Mouse (Mus musculus): ENCODE results near the gene Prss44. TPM values are rescaled to one million over a fixed set of nuclear protein-coding genes. Genes with fewer than 3 reads are reported as not detected.

Gene Prss44
- polyA plus RNA-seq, 1 experiment: not detected

DNA sequence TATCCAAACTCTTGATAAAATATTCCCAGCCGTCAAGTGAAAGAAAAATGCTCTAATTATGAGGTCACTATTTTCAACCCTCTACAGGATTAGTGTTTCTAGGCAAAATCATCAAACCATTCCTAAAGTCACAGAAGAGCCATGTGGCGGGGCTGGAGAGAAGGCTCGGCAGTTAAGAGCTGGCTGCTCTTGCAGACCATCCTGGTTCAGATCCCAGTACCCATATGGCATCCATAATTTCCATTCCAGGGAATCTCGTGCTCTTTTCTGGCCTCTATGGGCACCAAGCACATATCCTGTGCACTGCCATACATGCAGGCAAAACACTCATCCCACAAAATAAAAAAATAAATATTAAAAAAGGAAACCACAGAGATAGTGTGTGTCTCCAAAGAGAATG is 11.6 kb downstream of the Prss44 start:
- H3K36me3 ChIP-seq (ENCODE audit: control insufficient read depth, insufficient read depth): no peaks in the 10 kb centered on the region
- H3K4me3 ChIP-seq: no peak overlapping the region
- no peak for TF ChIP-seq TCF3 (IDR thresholded peaks at IDR 0.05; ENCODE audit: insufficient read length, low read depth)
- TF ChIP-seq E2F4 (IDR thresholded peaks at IDR 0.05; ENCODE audit: insufficient read depth): no peak
- TF ChIP-seq POLR2A (IDR thresholded peaks at IDR 0.05; ENCODE audit: insufficient read length, low read depth): no peak
- no peak for TF ChIP-seq SRF (IDR thresholded peaks at IDR 0.05; ENCODE audit: control insufficient read depth, insufficient read length, low read depth)
- TF ChIP-seq MAX (IDR thresholded peaks at IDR 0.05; ENCODE audit: low read depth): no peak
- TF ChIP-seq CEBPB (IDR thresholded peaks at IDR 0.05; ENCODE audit: insufficient read depth, poor library complexity, severe bottlenecking): no peak
- TF ChIP-seq POLR2AphosphoS2 (IDR thresholded peaks at IDR 0.05; ENCODE audit: insufficient read length, low read depth): no peak
- TF ChIP-seq USF1 (IDR thresholded peaks at IDR 0.05; ENCODE audit: low read depth): no peak
- TF ChIP-seq MYOG (IDR thresholded peaks at IDR 0.05; ENCODE audit: control insufficient read depth in 1 of 3, insufficient read depth in 1 of 3, insufficient read length in 2 of 3, low read depth in 2 of 3): no peak
- TF ChIP-seq REST (IDR thresholded peaks at IDR 0.05; ENCODE audit: insufficient read depth, insufficient read length): no peak
- TF ChIP-seq TCF12 (IDR thresholded peaks at IDR 0.05; ENCODE audit: insufficient read depth, poor library complexity, severe bottlenecking): no peak
- no peak overlapping the region for H3ac ChIP-seq (ENCODE audit: control insufficient read depth, insufficient read length)
- no peak overlapping the region for H3K4me2 ChIP-seq (ENCODE audit: low read depth)
- no peaks in the 10 kb centered on the region for H3K79me2 ChIP-seq (ENCODE audit: control insufficient read depth, insufficient read depth)
- H3K27me3 ChIP-seq (ENCODE audit: control insufficient read depth, insufficient read depth, insufficient read length): peaks cover 43% of the 10 kb centered on the region

GRCm38 (mm10) chr9:110825832-110826231 is 12.0 kb downstream of the Prss44 start:
- Histone ChIP-seq H3K27me3 (ENCODE audit: control insufficient read depth, insufficient read depth, insufficient read length) (peaks cover 43% of the 10 kb centered on the region), H3K36me3 (ENCODE audit: control insufficient read depth, insufficient read depth) (no peaks in the 10 kb centered on the region), H3K4me2 (ENCODE audit: low read depth) (no peak overlapping the region), H3K4me3 (no peak overlapping the region), H3K79me2 (ENCODE audit: control insufficient read depth, insufficient read depth) (no peaks in the 10 kb centered on the region), H3ac (ENCODE audit: control insufficient read depth, insufficient read length) (no peak overlapping the region)
- TF ChIP-seq POLR2AphosphoS2 (IDR thresholded peaks at IDR 0.05; ENCODE audit: insufficient read length, low read depth): no peak
- TF ChIP-seq MYOD1 (IDR thresholded peaks at IDR 0.05; ENCODE audit: control insufficient read depth in 1 of 3, insufficient read length in 2 of 3, low read depth in 2 of 3): no peak
- no peak for TF ChIP-seq USF1 (IDR thresholded peaks at IDR 0.05; ENCODE audit: low read depth)
- no peak for TF ChIP-seq POLR2A (IDR thresholded peaks at IDR 0.05; ENCODE audit: insufficient read length, low read depth)
- no peak for TF ChIP-seq CEBPB (IDR thresholded peaks at IDR 0.05; ENCODE audit: insufficient read depth, poor library complexity, severe bottlenecking)
- no peak for TF ChIP-seq REST (IDR thresholded peaks at IDR 0.05; ENCODE audit: insufficient read depth, insufficient read length)
- TF ChIP-seq SRF (IDR thresholded peaks at IDR 0.05; ENCODE audit: control insufficient read depth, insufficient read length, low read depth): no peak
- no peak for TF ChIP-seq TCF3 (IDR thresholded peaks at IDR 0.05; ENCODE audit: insufficient read length, low read depth)
- no peak for TF ChIP-seq MAX (IDR thresholded peaks at IDR 0.05; ENCODE audit: low read depth)
- no peak for TF ChIP-seq TCF12 (IDR thresholded peaks at IDR 0.05; ENCODE audit: insufficient read depth, poor library complexity, severe bottlenecking)
- TF ChIP-seq E2F4 (IDR thresholded peaks at IDR 0.05; ENCODE audit: insufficient read depth): no peak
- TF ChIP-seq MYOG (IDR thresholded peaks at IDR 0.05; ENCODE audit: control insufficient read depth in 1 of 3, insufficient read depth in 1 of 3, insufficient read length in 2 of 3, low read depth in 2 of 3): no peak

GRCm38 (mm10) chr9:110826390-110826789 is 12.6 kb downstream of the Prss44 start, which contains the start of gene Prss43:
Gene Prss43, plus strand, starts transcription at chr9:110826690.
- Histone ChIP-seq H3K4me3 (no peak within 1 kb of the TSS), H3ac (ENCODE audit: control insufficient read depth, insufficient read length) (no peak within 1 kb of the TSS), H3K79me2 (ENCODE audit: control insufficient read depth, insufficient read depth) (no peaks in the 10 kb centered on the region), H3K36me3 (ENCODE audit: control insufficient read depth, insufficient read depth) (no peaks in the 10 kb centered on the region), H3K27me3 (ENCODE audit: control insufficient read depth, insufficient read depth, insufficient read length) (peaks cover 39% of the 10 kb centered on the region), H3K4me2 (ENCODE audit: low read depth) (no peak within 1 kb of the TSS)
- TF ChIP-seq TCF3 (IDR thresholded peaks at IDR 0.05; ENCODE audit: insufficient read length, low read depth) (no peak), CEBPB (IDR thresholded peaks at IDR 0.05; ENCODE audit: insufficient read depth, poor library complexity, severe bottlenecking) (no peak), POLR2AphosphoS2 (IDR thresholded peaks at IDR 0.05; ENCODE audit: insufficient read length, low read depth) (no peak), TCF12 (IDR thresholded peaks at IDR 0.05; ENCODE audit: insufficient read depth, poor library complexity, severe bottlenecking) (no peak), POLR2A (IDR thresholded peaks at IDR 0.05; ENCODE audit: insufficient read length, low read depth) (no peak), MYOD1 (IDR thresholded peaks at IDR 0.05; ENCODE audit: control insufficient read depth in 1 of 3, insufficient read length in 2 of 3, low read depth in 2 of 3) (no peak), E2F4 (IDR thresholded peaks at IDR 0.05; ENCODE audit: insufficient read depth) (no peak), USF1 (IDR thresholded peaks at IDR 0.05; ENCODE audit: low read depth) (no peak), REST (IDR thresholded peaks at IDR 0.05; ENCODE audit: insufficient read depth, insufficient read length) (no peak), MAX (IDR thresholded peaks at IDR 0.05; ENCODE audit: low read depth) (no peak), MYOG (IDR thresholded peaks at IDR 0.05; ENCODE audit: control insufficient read depth in 1 of 3, insufficient read depth in 1 of 3, insufficient read length in 2 of 3, low read depth in 2 of 3) (no peak), SRF (IDR thresholded peaks at IDR 0.05; ENCODE audit: control insufficient read depth, insufficient read length, low read depth) (no peak)

GRCm38 (mm10) chr9:110833021-110833420 is 19.2 kb downstream of the Prss44 start:
- Histone ChIP-seq H3ac (ENCODE audit: control insufficient read depth, insufficient read length) (no peak overlapping the region), H3K4me3 (no peak overlapping the region), H3K36me3 (ENCODE audit: control insufficient read depth, insufficient read depth) (no peaks in the 10 kb centered on the region), H3K27me3 (ENCODE audit: control insufficient read depth, insufficient read depth, insufficient read length) (peaks cover 10% of the 10 kb centered on the region), H3K4me2 (ENCODE audit: low read depth) (no peak overlapping the region), H3K79me2 (ENCODE audit: control insufficient read depth, insufficient read depth) (no peaks in the 10 kb centered on the region)
- TF ChIP-seq POLR2A (IDR thresholded peaks at IDR 0.05; ENCODE audit: insufficient read length, low read depth) (no peak), MAX (IDR thresholded peaks at IDR 0.05; ENCODE audit: low read depth) (no peak), CEBPB (IDR thresholded peaks at IDR 0.05; ENCODE audit: insufficient read depth, poor library complexity, severe bottlenecking) (no peak), MYOG (IDR thresholded peaks at IDR 0.05; ENCODE audit: control insufficient read depth in 1 of 3, insufficient read depth in 1 of 3, insufficient read length in 2 of 3, low read depth in 2 of 3) (no peak), POLR2AphosphoS2 (IDR thresholded peaks at IDR 0.05; ENCODE audit: insufficient read length, low read depth) (no peak), REST (IDR thresholded peaks at IDR 0.05; ENCODE audit: insufficient read depth, insufficient read length) (no peak), MYOD1 (IDR thresholded peaks at IDR 0.05; ENCODE audit: control insufficient read depth in 1 of 3, insufficient read length in 2 of 3, low read depth in 2 of 3) (no peak), USF1 (IDR thresholded peaks at IDR 0.05; ENCODE audit: low read depth) (no peak), E2F4 (IDR thresholded peaks at IDR 0.05; ENCODE audit: insufficient read depth) (no peak), TCF12 (IDR thresholded peaks at IDR 0.05; ENCODE audit: insufficient read depth, poor library complexity, severe bottlenecking) (no peak), TCF3 (IDR thresholded peaks at IDR 0.05; ENCODE audit: insufficient read length, low read depth) (no peak), SRF (IDR thresholded peaks at IDR 0.05; ENCODE audit: control insufficient read depth, insufficient read length, low read depth) (no peak)
